Mouse (Mus musculus) megakaryocyte, embryonic 14.5 days (primary cell): Measurements from ENCODE around the gene Tas2r130.

Source experiments
- FLI1 ChIP-seq: IDR thresholded peaks from 2 replicates; pipeline ENCODE4 v1.6.1; 2012; ENCODE audit warnings: low read length, inconsistent platforms, mixed read lengths
- GATA1 ChIP-seq: IDR thresholded peaks from 3 replicates; pipeline ENCODE4 v1.6.1; 2012; ENCODE audit warnings: mixed read lengths, low read length, inconsistent platforms, borderline replicate concordance

DNA sequence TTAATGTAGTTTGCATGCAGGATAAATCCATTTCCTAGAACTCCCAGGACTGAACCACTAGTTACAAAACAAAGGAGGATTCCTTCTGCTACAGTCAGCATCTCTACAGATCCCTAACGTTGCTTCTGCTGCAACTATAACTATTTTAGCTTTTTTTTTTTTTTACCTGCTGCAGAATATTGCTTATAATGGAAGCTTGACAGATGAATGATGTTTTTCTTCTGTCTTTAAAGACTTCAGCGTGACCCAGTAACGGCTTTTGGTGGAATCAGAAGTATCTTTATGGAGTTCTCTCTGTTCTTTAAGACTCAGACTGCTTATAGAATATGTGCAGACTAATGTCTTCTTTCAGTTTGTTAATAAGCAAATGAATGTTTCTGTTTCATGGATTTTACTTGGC, 48.1 kb upstream of the Tas2r130 start, which contains the start of gene Tas2r106:
- TF ChIP-seq GATA1, result no peak
- no peak for TF ChIP-seq FLI1
